Mouse (Mus musculus) midbrain, embryonic 14.5 days (tissue): ENCODE measurements at regions not wholly inside any gene's neighbourhood (a gene's known extent, or its start where the extent isn't known, plus 50 kb on each side); places are given as distances from the start of the nearest gene placed in this dataset.

Experiments used
- ATAC-seq: fragments of 200-750 bp; cut with Nextera tagmentation; 2 replicates; pipeline ENCODE4 v1.8.0; 2017; ENCODE audit warnings: moderate number of reproducible peaks, moderate library complexity; ENCODE audit not compliant: low FRiP score, low TSS enrichment
- DNase-seq: peaks from one replicate; pipeline ENCODE4 v3.0.0-alpha.2; 2015
- H3K27ac ChIP-seq: fragments of 300-500 bp; sonication (generic); replicated peaks from 2 replicates; pipeline ENCODE4 v1.5.1; 2014; ENCODE audit warnings: mild to moderate bottlenecking, low read depth, low read length, moderate library complexity
- H3K27me3 ChIP-seq: fragments of 300-500 bp; sonication (generic); 2 replicates; pipeline ENCODE4 v1.6.1; 2014; ENCODE audit warnings: low read length, control low read depth, mixed read lengths; ENCODE audit not compliant: control insufficient read depth, insufficient read depth
- H3K36me3 ChIP-seq: fragments of 300-500 bp; sonication (generic); 2 replicates; pipeline ENCODE4 v1.6.1; 2014; ENCODE audit warnings: low read length, control low read depth; ENCODE audit not compliant: control insufficient read depth, insufficient read depth
- H3K4me1 ChIP-seq: fragments of 300-500 bp; sonication (generic); 2 replicates; pipeline ENCODE4 v1.6.1; 2014; ENCODE audit warnings: mild to moderate bottlenecking, antibody characterized with exemption, low read length, control low read depth; ENCODE audit not compliant: control insufficient read depth, insufficient read depth
- H3K4me2 ChIP-seq: fragments of 300-500 bp; sonication (generic); 2 replicates; pipeline ENCODE4 v1.6.1; 2014; ENCODE audit warnings: mild to moderate bottlenecking, low read length, moderate library complexity
- H3K4me3 ChIP-seq: fragments of 300-500 bp; sonication (generic); replicated peaks from 2 replicates; pipeline ENCODE4 v1.5.1; 2014; ENCODE audit warnings: low read depth, low read length
- H3K9ac ChIP-seq: fragments of 300-500 bp; sonication (generic); replicated peaks from 2 replicates; pipeline ENCODE4 v1.6.1; 2014; ENCODE audit warnings: mild to moderate bottlenecking, low read length, moderate library complexity
- H3K9me3 ChIP-seq: fragments of 300-500 bp; sonication (generic); 2 replicates; pipeline ENCODE4 v1.6.1; 2016; ENCODE audit warnings: low read length, control low read depth, mixed read lengths; ENCODE audit not compliant: control insufficient read depth
- WGBS: fragments of 180-500 bp; shearing (Covaris S2); extraction: QIAGEN DNeasy Blood & Tissue Kit; methylation state at CpG from one replicate; pipeline ENCODE4 v1.1.7; 2014; 5-methylcytosine and 5-hydroxymethylcytosine counted together

DNA sequence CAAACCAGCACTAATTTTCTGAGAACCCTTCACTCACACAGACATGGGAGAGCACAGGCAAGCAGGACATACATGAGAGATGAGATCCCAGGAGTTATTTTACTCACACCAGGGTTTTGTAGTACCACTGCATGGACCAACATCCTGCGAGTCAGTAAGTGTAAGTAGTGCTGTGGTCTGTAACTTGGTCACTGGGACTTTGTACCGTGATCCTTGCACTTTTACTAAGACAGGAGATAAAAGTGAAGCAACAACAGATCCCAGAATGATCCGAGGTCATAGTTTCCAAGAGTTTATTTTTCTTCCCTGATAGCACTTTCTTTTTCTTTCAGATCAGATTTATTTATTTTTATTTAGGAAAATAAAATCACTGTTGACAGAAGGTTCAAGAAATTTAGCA, 54.1 kb upstream of the Mtap start:
- 83% methylated on average over 3 of the region's 3 CpGs for WGBS
- Histone ChIP-seq H3K9me3 (no peaks in the 10 kb centered on the region), H3K4me1 (no peaks in the 10 kb centered on the region), H3K4me2 (no peak overlapping the region), H3K27ac (no peak overlapping the region), H3K9ac (no peak overlapping the region), H3K36me3 (no peaks in the 10 kb centered on the region), H3K27me3 (no peaks in the 10 kb centered on the region), H3K4me3 (no peak overlapping the region)
- ATAC-seq: no peak
- DNase-seq: no peak

DNA sequence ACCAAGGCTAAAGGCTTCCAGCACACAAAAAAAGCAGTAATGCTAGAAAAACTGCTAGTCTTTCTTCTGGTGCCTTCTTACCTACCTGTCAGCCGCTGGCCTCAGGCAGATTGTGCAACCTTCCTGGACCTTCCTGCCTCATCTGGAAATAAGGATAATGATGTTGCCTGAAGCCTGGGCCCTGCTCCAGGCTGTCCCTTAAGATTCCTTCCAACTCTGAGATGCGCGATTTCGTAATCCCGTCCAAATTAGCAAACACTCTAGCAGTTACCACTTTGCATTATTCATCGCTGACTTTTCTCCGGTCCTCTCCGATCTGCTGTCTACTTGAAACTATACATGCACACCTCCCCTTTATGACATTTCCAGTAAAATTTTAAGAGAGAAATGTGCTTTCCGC, 58.4 kb upstream of the Mtap start:
- H3K4me2 ChIP-seq: no peak overlapping the region
- no peak overlapping the region for H3K4me3 ChIP-seq
- WGBS: 81% methylated on average over 9 of the region's 9 CpGs
- H3K9me3 ChIP-seq: no peaks in the 10 kb centered on the region
- H3K27me3 ChIP-seq: no peaks in the 10 kb centered on the region
- no peak overlapping the region for H3K9ac ChIP-seq
- H3K4me1 ChIP-seq: no peaks in the 10 kb centered on the region
- no peak overlapping the region for H3K27ac ChIP-seq
- DNase-seq: peak; percentile 14
- ATAC-seq: no peak
- no peaks in the 10 kb centered on the region for H3K36me3 ChIP-seq

DNA sequence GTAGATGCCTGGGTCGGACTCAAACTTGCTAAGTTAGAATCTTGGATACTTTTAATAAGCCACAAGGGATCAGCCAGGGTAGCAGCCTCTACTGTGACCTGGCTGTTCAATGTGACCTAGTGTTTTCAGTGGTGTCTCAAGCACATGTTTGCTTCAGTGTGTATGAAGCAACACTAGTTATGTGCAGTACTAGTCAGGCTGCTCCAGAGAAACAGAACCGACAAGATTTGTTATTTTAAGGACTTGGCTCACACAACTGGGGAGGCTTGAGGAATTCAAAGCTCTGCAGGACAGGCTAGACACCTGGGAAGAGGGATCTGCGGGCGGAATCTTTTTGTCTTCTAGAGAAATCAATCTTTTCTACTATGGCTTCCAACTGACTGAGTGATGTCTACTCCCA, 62.2 kb upstream of the Mtap start:
- H3K4me2 ChIP-seq: no peak overlapping the region
- no peak for DNase-seq
- H3K27me3 ChIP-seq: no peaks in the 10 kb centered on the region
- H3K4me3 ChIP-seq: no peak overlapping the region
- no peak for ATAC-seq
- no peak overlapping the region for H3K9ac ChIP-seq
- H3K27ac ChIP-seq: no peak overlapping the region
- no peaks in the 10 kb centered on the region for H3K4me1 ChIP-seq
- 50% methylated on average over 4 of the region's 4 CpGs for WGBS
- no peaks in the 10 kb centered on the region for H3K9me3 ChIP-seq
- no peaks in the 10 kb centered on the region for H3K36me3 ChIP-seq

DNA sequence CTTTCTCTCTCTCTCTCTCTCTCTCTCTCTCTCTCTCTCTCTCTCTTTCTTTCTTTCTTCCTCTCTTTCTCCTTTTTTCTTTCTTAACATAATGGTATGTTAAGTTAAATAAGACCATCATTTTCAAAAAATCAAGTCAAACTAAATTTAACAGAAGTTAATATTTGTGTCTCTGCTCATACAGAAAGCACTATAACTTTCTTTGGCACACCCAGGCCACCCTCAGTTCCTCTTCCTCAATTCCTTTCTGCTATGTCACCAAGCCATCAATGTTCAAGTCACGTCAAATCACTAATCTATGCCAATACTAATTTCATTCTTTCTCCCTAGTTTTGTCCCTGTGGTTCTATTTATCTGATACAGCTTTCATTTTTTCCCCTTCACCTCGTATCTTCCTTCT, 66.5 kb upstream of the Mtap start:
- no peaks in the 10 kb centered on the region for H3K36me3 ChIP-seq
- WGBS: 89% methylated on average over 2 of the region's 2 CpGs
- ATAC-seq (no peak), DNase-seq (no peak)
- H3K4me2 ChIP-seq: no peak overlapping the region
- H3K27ac ChIP-seq: no peak overlapping the region
- H3K4me3 ChIP-seq: no peak overlapping the region
- no peaks in the 10 kb centered on the region for H3K27me3 ChIP-seq
- no peaks in the 10 kb centered on the region for H3K9me3 ChIP-seq
- H3K9ac ChIP-seq: no peak overlapping the region
- no peaks in the 10 kb centered on the region for H3K4me1 ChIP-seq

DNA sequence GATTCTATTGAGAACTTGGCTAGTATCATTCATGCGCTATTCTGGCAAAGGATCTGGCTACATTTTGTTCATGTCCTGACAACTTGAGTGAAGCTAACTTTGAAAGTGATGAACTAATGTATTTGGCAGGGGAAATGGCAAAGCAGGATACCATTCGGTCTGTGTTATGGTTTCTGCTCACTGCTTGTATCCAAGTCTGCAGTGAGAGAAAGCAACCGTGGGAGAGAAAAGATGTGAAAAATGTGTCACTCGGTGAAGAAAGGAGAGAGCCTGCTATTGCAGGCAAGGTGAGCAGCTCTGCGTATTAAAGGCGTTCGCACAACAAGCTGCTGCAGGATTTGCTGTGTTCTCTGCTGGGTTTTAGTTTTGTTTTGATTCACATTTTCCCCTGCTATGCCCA, 72.5 kb upstream of the Mtap start:
- no peaks in the 10 kb centered on the region for H3K27me3 ChIP-seq
- no peak overlapping the region for H3K4me3 ChIP-seq
- no peak overlapping the region for H3K9ac ChIP-seq
- no peaks in the 10 kb centered on the region for H3K9me3 ChIP-seq
- DNase-seq (no peak), ATAC-seq (no peak)
- no peaks in the 10 kb centered on the region for H3K4me1 ChIP-seq
- H3K4me2 ChIP-seq: no peak overlapping the region
- H3K27ac ChIP-seq: no peak overlapping the region
- H3K36me3 ChIP-seq: no peaks in the 10 kb centered on the region
- 65% methylated on average over 7 of the region's 7 CpGs for WGBS

DNA sequence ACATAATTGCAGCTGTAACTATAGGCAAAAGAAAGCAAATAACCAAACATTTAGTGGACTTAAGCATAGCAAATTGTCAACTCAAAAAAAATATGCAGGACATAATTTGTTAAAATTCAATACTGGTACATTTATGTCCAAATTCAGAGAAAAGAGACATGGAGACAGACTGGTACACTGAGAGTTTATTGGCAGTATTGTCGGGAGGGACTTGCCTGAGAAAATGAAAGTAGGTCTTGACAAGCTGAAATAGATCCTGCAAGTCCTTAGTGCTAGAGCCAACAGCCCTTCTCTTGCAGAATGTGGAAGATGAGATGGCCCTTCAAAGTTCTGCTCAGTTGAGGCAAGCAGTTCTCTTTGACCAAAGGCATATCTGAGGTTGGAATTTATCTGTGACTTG, 74.5 kb upstream of the Mtap start:
- Histone ChIP-seq H3K27ac (no peak overlapping the region), H3K4me2 (no peak overlapping the region), H3K4me1 (no peaks in the 10 kb centered on the region), H3K4me3 (no peak overlapping the region), H3K9me3 (no peaks in the 10 kb centered on the region), H3K36me3 (no peaks in the 10 kb centered on the region), H3K27me3 (no peaks in the 10 kb centered on the region), H3K9ac (no peak overlapping the region)
- 97% methylated on average over 1 of the region's 1 CpGs for WGBS
- DNase-seq (no peak), ATAC-seq (no peak)

DNA sequence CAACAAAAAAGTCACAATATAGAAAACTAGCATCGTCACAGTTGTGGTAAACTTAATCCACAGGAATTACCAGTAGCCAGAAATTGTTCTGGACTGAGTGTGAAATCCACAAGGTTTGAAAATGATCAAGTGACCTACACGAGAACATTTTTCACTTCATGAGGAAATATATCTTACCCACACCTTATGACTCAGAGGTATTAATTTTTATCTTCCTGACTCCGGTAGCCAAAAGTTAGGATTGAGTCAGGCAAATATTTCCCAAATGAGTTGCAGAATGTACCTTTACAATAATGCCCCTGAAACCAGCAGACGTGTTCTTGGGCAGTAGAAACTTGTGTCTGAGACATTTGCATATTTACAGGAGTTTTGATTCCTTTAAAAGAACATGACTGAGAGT, 75.3 kb upstream of the Mtap start:
- H3K36me3 ChIP-seq: no peaks in the 10 kb centered on the region
- no peaks in the 10 kb centered on the region for H3K27me3 ChIP-seq
- no peak overlapping the region for H3K9ac ChIP-seq
- no peaks in the 10 kb centered on the region for H3K9me3 ChIP-seq
- 90% methylated on average over 4 of the region's 4 CpGs for WGBS
- H3K27ac ChIP-seq: no peak overlapping the region
- no peak overlapping the region for H3K4me2 ChIP-seq
- no peak for DNase-seq
- no peak for ATAC-seq
- no peaks in the 10 kb centered on the region for H3K4me1 ChIP-seq
- H3K4me3 ChIP-seq: no peak overlapping the region

DNA sequence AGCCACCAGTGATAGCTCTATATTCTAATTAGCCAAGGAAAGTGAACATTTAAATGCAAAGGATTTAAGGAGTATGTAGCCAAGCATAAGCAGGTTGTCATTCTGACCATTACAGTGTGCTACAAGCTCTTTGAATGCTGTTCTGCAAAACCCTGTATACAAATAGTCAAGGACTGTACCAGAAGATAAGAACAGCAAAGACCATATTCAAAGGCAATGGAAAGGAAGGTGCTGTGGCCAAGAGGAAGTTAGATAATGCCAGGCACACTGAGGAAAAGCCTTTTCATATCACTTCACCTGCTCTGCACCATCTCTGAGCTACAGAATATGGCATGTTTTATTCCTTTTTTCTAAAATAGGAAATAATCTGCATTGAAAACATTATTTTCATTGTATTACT, 79.3 kb upstream of the Mtap start:
- no peak for ATAC-seq
- no peak for DNase-seq
- Histone ChIP-seq H3K4me1 (no peaks in the 10 kb centered on the region), H3K4me3 (no peak overlapping the region), H3K9me3 (no peaks in the 10 kb centered on the region), H3K27me3 (no peaks in the 10 kb centered on the region), H3K9ac (no peak overlapping the region), H3K27ac (no peak overlapping the region), H3K36me3 (no peaks in the 10 kb centered on the region), H3K4me2 (no peak overlapping the region)

DNA sequence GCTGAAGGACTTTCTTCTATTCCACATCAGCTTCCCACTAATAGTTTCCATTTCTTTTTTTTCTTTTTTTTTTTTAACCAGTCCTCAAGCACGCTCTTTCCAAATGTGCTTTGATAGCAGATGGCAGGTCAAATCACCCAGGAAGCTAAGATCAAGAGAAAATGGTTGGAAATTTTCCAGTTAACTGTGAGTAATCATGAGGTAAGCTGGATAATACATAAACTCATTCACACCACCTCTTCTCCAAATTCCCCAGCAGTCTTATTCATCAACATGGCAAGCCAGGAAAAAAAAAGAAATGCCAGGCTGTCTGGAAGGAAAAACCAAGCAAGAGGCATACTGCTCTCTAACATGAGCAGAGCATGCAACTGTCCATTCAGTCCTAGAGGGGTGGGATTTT, 79.8 kb upstream of the Mtap start:
- H3K9ac ChIP-seq: no peak overlapping the region
- H3K4me2 ChIP-seq: no peak overlapping the region
- H3K4me1 ChIP-seq: no peaks in the 10 kb centered on the region
- WGBS: 87% methylated on average over 1 of the region's 1 CpGs
- H3K27ac ChIP-seq: no peak overlapping the region
- H3K36me3 ChIP-seq: no peaks in the 10 kb centered on the region
- no peaks in the 10 kb centered on the region for H3K27me3 ChIP-seq
- H3K4me3 ChIP-seq: no peak overlapping the region
- no peaks in the 10 kb centered on the region for H3K9me3 ChIP-seq
- ATAC-seq (no peak), DNase-seq (no peak)
